Mouse (Mus musculus): ENCODE data around the gene Ube2j2. TPM values are rescaled to one million over a fixed set of nuclear protein-coding genes. Genes with fewer than 3 reads are reported as not detected.

The Ube2j2 gene
- polyA plus RNA-seq, 1 experiment from 2014 or later, result 135 TPM

DNA sequence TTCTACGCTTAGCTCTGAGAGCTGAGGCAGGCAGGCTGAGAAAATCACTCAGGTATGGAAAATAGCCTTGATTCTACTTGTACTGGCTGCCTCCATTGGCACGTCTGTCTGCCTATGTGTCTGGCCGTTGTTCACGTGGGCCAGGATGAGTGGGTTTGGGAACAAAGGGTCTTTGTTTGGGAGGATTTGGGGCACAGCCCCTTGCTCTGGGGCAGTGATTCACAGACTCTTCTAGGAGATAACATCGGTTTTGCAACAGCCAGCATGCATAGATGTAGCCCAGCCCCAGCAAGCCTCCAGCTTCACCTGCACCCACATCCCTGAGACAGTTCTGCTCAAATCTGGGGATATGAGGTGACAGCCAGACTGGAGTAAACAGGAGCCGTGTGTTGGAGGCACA, 29.0 kb downstream of the Ube2j2 start:
- H3K4me3 ChIP-seq, result no peak overlapping the region
- WGBS, result 77% methylated on average over 6 of the region's 6 CpGs
- 0 out of 2 replicates have a peak, but pooled peaks cover 5% of the 10 kb centered on the region for H3K4me1 ChIP-seq
- peaks cover 6% of the 10 kb centered on the region; the same call in 1 of the 2 replicates for H3K9me3 ChIP-seq
- no peaks in the 10 kb centered on the region for H3K27me3 ChIP-seq (ENCODE audit: insufficient read depth, poor library complexity, severe bottlenecking)
- no peak overlapping the region for H3K27ac ChIP-seq
- H3K36me3 ChIP-seq, result no peaks in the 10 kb centered on the region
- DNase-seq (ENCODE audit: low spot score), result no peak

DNA sequence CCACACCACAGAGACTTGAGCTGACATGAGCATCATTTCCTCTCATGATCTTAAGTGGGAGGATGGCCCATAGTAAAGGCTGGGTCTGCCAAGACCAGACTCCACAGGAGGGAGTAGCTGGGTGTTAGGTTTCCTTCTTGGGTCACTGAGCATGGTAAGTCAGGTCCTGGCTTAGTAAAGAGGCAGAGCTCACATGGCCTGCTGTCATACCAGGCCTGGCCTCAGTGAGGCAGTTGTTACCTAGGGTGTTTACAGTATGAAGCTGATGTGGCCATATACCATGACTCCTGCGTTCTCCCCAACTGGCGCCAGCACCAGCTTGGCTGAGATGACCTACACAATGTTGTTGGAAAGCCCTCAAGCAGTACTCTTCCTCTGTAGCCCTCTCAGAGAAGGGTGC, 29.6 kb downstream of the Ube2j2 start:
- Histone ChIP-seq H3K4me3 (no peak overlapping the region), H3K36me3 (no peaks in the 10 kb centered on the region), H3K27me3 (ENCODE audit: insufficient read depth, poor library complexity, severe bottlenecking) (no peaks in the 10 kb centered on the region), H3K27ac (no peak overlapping the region), H3K4me1 (0 out of 2 replicates have a peak, but pooled peaks cover 5% of the 10 kb centered on the region), H3K9me3 (peaks cover 6% of the 10 kb centered on the region; the same call in 1 of the 2 replicates)
- WGBS, result 70% methylated on average over 2 of the region's 2 CpGs
- DNase-seq (ENCODE audit: low spot score), result no peak

DNA sequence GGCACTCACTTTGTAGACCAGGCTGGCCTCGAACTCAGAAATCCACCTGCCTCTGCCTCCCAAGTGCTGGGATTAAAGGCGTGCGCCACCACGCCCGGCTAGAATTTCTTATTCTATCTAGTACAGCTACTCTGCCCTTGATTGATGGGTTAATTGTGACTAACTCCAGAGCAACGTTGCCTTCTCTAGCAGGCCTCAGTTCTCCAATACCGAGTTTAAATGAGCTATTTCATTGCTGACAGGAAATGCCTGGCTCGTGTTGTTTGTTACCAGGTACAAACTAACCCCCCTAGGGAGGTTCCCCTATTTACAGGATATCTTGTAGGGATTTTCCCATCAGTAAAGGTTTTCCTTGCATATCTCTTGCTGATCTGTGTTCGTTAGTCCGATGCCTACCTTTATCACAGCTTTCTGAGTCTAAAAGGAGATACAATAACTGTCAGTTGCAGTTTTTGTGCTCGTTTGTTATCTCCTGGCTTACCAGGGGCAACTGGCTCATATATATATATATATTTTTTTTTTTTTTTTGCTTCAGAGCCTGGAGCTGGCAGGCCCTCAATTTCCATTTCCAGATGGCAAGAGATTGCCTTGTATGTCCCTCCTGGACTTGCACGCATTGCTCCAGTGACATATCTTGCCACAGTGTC, 37.9 kb downstream of the Ube2j2 start:
- H3K36me3 ChIP-seq, result no peaks in the 10 kb centered on the region
- no peak for DNase-seq (ENCODE audit: low spot score)
- H3K27me3 ChIP-seq (ENCODE audit: insufficient read depth, poor library complexity, severe bottlenecking), result no peaks in the 10 kb centered on the region; the same call in 1 of the 2 replicates
- peaks cover 6% of the 10 kb centered on the region; the same call in 1 of the 2 replicates for H3K9me3 ChIP-seq
- H3K27ac ChIP-seq, result no peak overlapping the region
- H3K4me1 ChIP-seq, result no peaks in the 10 kb centered on the region
- 72% methylated on average over 12 of the region's 12 CpGs for WGBS
- H3K4me3 ChIP-seq, result no peak overlapping the region

DNA sequence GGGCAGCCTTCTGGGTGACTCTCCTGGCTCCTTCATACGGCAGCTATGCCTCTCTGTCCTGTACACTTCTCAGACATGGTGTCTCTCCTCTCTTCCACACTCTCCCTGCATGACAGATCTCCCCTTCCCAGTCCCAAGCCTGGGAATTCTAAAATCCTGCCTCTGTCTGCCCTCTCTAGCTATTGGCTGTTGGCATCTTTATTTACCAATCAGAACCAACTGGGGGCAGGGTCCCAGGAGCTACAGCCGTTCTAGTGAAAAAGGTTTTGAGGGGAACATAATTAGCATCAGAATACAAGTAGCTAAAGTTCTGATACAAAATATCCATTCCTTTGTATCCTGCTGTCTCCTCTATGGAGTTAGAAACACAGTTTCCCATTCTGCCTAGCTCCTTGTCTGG, 40.2 kb downstream of the Ube2j2 start:
- peaks cover 4% of the 10 kb centered on the region; the same call in 1 of the 2 replicates for H3K4me1 ChIP-seq
- no peaks in the 10 kb centered on the region for H3K9me3 ChIP-seq
- H3K36me3 ChIP-seq, result no peaks in the 10 kb centered on the region
- H3K27me3 ChIP-seq (ENCODE audit: insufficient read depth, poor library complexity, severe bottlenecking), result no peaks in the 10 kb centered on the region; the same call in 1 of the 2 replicates
- no peak overlapping the region for H3K4me3 ChIP-seq
- 27% methylated on average over 2 of the region's 2 CpGs for WGBS
- no peak overlapping the region for H3K27ac ChIP-seq
- DNase-seq (ENCODE audit: low spot score), result no peak

DNA sequence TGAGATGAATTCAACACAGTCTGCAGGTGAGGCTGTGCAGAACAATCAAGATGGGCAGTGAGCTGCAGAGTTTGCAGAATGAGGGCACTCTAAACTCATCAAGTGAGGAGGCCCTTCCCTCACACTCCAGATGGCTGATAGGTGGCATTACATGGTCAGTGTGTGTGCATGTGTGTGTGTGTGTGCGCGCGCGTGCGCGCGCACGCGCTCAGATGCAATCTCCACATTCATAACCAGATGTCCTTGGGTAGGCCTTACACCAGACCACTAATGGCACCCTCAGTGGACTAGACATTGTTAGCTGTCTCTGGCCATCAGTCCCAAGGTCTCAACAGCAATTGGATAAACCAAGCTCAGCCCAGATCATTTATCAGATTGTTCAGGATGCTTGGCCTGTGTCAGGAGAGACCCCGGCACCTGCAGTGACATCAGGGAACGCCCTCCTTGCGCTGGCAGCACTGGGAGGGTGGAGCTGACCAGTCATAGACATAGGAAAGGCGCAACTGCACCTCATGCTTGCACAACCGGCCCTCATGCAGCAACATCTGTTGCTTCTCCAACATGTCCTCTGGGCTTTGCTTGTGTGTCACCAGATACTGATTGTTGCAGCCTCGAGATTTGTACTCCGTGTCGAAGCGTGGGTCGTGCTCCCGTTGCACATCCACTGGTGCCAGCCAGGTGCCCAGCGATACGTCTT, 47.7 kb downstream of the Ube2j2 start:
- peaks cover 27% of the 10 kb centered on the region for H3K4me1 ChIP-seq
- H3K27ac ChIP-seq, result peak overlapping the region; percentile 98
- 88% methylated on average over 22 of the region's 22 CpGs for WGBS
- peaks cover 14% of the 10 kb centered on the region for H3K36me3 ChIP-seq
- no peaks in the 10 kb centered on the region for H3K27me3 ChIP-seq (ENCODE audit: insufficient read depth, poor library complexity, severe bottlenecking)
- no peaks in the 10 kb centered on the region for H3K9me3 ChIP-seq
- peak; percentile 78 for DNase-seq (ENCODE audit: low spot score)
- H3K4me3 ChIP-seq, result peak overlapping the region; percentile 88

DNA sequence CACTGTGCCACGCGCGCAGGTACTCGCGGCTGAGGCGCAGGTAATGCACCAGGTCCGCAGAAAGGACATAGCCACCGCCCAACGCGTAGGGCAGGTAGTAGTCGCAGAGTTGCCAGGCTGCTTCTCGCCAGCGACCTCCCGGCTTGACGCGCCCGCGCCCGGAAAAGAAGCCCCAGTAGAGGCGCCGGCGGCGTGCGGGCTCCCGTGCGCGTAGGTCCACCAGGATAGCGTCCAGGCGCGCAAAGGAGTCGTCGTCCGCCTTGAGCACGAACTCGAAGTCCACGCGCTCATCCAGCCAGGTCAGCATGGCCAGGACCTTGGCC, 48.2 kb downstream of the Ube2j2 start:
- H3K36me3 ChIP-seq, result peaks cover 19% of the 10 kb centered on the region
- no peaks in the 10 kb centered on the region for H3K27me3 ChIP-seq (ENCODE audit: insufficient read depth, poor library complexity, severe bottlenecking)
- no peaks in the 10 kb centered on the region for H3K9me3 ChIP-seq
- peaks cover 27% of the 10 kb centered on the region for H3K4me1 ChIP-seq
- H3K4me3 ChIP-seq, result peak overlapping the region; percentile 88
- 25% methylated on average over 37 of the region's 37 CpGs for whole genome bisulfite sequencing
- H3K27ac ChIP-seq, result peak overlapping the region; percentile 98
- DNase-seq (ENCODE audit: low spot score), result no peak

DNA sequence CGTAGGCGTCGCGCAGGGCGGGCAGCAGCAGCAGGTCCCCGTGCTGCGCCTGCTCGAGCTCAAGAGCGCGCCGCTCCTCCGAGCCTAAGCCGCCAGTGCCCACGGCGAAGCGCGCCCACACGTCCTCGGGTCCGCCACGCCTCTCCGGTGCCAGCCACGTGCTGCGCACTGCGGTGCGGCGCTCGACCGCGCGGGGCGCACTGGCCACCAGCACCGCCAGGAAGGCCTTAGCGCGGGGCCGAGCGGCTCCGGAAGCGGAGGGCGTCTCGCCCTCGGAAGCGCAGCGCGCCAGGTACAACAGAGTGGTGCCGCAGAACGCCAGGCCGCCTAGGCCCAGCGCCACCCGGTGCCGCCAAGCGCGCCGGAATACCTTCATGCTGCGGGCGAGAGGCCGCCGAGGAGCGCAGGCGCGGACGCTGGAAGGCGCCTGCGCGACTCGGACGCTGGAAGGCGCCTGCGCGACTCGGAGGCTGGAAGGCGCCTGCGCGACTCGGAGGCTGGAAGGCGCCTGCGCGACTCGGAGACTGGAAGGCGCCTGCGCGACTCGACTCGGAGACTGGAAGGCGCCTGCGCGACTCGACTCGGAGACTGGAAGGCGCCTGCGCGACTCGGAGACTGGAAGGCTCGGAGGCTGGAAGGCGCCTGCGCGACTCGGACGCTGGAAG, 48.7 kb downstream of the Ube2j2 start, which contains the start of the genes B3galt6 and Sdf4:
Gene B3galt6 (minus strand): TSS at position 409 of the 665 bp plus-strand sequence.
Gene Sdf4 (plus strand): TSS at position 632 of the 665 bp plus-strand sequence.
- H3K4me3 ChIP-seq, result peak within 1 kb of the TSS; percentile 88
- peak; percentile 92 for DNase-seq (ENCODE audit: low spot score)
- under 1% methylated on average over 99 of the region's 99 CpGs for WGBS
- H3K27me3 ChIP-seq (ENCODE audit: insufficient read depth, poor library complexity, severe bottlenecking), result no peaks in the 10 kb centered on the region
- no peaks in the 10 kb centered on the region for H3K9me3 ChIP-seq
- peak within 1 kb of the TSS; percentile 98 for H3K27ac ChIP-seq
- peaks cover 24% of the 10 kb centered on the region for H3K36me3 ChIP-seq
- H3K4me1 ChIP-seq, result peaks cover 27% of the 10 kb centered on the region

DNA sequence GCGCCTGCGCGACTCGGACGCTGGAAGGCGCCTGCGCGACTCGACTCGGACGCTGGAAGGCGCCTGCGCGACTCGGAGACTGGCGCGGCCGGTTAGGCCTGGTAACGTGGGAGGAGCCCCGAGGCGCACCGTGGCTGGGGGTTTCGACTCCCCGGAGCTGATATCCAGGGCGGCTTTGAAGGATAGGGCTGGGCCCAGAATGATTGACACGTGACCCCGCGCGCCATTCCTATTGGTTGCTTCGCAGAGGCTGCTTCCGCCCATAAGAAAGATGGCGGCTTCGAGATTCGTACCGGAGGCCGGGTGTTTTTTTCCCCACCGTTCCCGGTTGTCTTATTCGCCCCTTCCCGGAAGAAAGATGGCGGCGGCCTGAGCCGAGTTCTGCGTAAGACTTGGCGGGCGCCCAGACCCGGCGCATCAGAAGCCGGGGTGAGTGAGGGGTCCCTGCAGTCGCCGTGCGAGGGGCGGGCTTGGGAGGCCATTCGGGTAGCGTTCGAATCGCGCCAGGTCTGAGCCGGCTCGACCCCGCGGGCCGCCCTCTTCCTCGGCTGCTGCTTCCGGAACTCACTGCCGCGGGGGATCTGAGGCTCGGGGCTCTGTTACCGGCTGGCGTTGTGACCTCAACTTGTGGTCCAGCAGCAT, 49.4 kb downstream of the Ube2j2 start:
- H3K4me1 ChIP-seq, result peaks cover 25% of the 10 kb centered on the region
- H3K36me3 ChIP-seq, result peaks cover 30% of the 10 kb centered on the region
- DNase-seq (ENCODE audit: low spot score), result peak; percentile 97
- H3K27me3 ChIP-seq (ENCODE audit: insufficient read depth, poor library complexity, severe bottlenecking), result no peaks in the 10 kb centered on the region
- under 1% methylated on average over 70 of the region's 70 CpGs for WGBS
- H3K27ac ChIP-seq, result peak overlapping the region; percentile 98
- H3K4me3 ChIP-seq, result peak overlapping the region; percentile 88
- no peaks in the 10 kb centered on the region for H3K9me3 ChIP-seq

DNA sequence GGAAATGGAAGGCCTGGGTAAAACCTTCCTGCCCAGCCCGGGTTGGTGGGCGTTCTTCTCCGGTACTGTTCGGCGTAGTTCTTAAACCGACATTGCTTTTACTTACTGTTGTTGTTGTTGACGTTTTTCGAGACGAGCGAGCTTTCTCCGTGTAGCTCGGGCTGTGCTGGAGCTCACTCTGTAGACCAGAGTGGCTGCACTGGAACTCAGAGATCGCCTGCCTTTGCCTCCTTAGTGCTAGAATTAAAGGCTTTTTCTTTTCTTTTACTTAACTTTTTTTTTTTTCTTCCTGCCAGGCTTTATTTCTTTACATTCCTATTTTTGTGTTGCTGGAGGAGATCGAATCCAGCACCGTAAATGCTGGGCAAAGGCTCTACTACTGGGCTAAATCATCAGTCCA, 50.0 kb downstream of the Ube2j2 start:
- H3K27ac ChIP-seq, result peak overlapping the region; percentile 98
- DNase-seq (ENCODE audit: low spot score), result no peak
- peak overlapping the region; percentile 88 for H3K4me3 ChIP-seq
- peaks cover 23% of the 10 kb centered on the region for H3K4me1 ChIP-seq
- peaks cover 36% of the 10 kb centered on the region for H3K36me3 ChIP-seq
- no peaks in the 10 kb centered on the region for H3K9me3 ChIP-seq
- H3K27me3 ChIP-seq (ENCODE audit: insufficient read depth, poor library complexity, severe bottlenecking), result no peaks in the 10 kb centered on the region
- 5% methylated on average over 15 of the region's 15 CpGs for WGBS

DNA sequence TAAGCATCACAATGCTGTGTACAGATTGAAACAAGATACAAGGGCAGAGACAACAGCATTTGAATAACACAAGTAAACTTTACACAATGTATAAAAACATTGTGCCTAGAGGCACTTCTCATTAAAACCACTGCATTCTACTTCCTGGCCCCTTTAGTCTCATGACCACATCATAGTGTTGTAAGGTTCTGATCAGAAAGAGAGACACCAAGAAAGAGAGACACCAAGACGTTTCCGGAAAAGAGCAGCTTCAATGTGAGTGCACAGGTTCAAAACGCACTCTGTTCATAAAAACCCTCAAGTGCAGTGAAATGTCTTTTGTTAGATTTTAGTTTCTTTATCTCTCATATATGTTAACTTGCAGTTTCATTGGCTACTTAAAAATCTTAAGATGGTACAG, 60.5 kb downstream of the Ube2j2 start:
- H3K4me1 ChIP-seq, result no peaks in the 10 kb centered on the region
- 91% methylated on average over 3 of the region's 3 CpGs for WGBS
- no peaks in the 10 kb centered on the region for H3K9me3 ChIP-seq
- H3K27ac ChIP-seq, result no peak overlapping the region
- DNase-seq (ENCODE audit: low spot score), result no peak
- peaks cover 94% of the 10 kb centered on the region for H3K36me3 ChIP-seq
- H3K27me3 ChIP-seq (ENCODE audit: insufficient read depth, poor library complexity, severe bottlenecking), result no peaks in the 10 kb centered on the region
- H3K4me3 ChIP-seq, result no peak overlapping the region

DNA sequence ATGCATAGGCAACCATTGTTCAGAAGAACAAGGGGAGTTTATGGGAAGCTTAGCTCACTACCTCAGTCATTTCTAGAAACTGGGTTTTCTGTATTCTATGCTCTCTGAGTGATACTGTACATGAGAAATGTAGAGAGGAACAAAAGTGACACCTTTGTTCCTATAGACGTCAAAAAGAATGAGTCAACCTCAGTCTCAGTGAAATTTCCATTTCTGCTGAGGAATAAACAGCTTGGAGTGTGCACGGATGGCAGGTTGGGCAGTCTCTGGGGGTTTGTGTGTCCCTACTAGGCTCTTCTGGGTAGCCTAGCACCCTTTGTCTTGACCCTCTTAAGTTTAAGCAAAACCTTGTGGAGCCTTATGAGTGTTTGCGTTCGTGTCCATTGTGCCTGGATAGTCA, 64.7 kb downstream of the Ube2j2 start:
- Histone ChIP-seq H3K27me3 (ENCODE audit: insufficient read depth, poor library complexity, severe bottlenecking) (no peaks in the 10 kb centered on the region), H3K4me1 (no peaks in the 10 kb centered on the region), H3K36me3 (peaks cover 95% of the 10 kb centered on the region), H3K27ac (no peak overlapping the region), H3K9me3 (no peaks in the 10 kb centered on the region), H3K4me3 (no peak overlapping the region)
- 85% methylated on average over 4 of the region's 4 CpGs for WGBS
- DNase-seq (ENCODE audit: low spot score), result no peak
